Mouse (Mus musculus) testis, postnatal 14 days (tissue): Measurements from ENCODE around the gene Gigyf1.

Experiments
- DNase-seq: peaks from one replicate; pipeline ENCODE4 v3.0.0; 2021; ENCODE audit warnings: low spot score

Gigyf1 gene

GRCm38 (mm10) chr5:137518436-137518835, at the start of gene Gigyf1:
Gene Gigyf1, plus strand, starts transcription at chr5:137518548.
- DNase-seq: no peak

- no peak for DNase-seq
These were observed 46.0 kb upstream of the Gigyf1 start for GRCm38 (mm10) chr5:137472252-137472904.

- DNase-seq: no peak
These were observed 44.0 kb upstream of the Gigyf1 start for GRCm38 (mm10) chr5:137474351-137474750.

DNA sequence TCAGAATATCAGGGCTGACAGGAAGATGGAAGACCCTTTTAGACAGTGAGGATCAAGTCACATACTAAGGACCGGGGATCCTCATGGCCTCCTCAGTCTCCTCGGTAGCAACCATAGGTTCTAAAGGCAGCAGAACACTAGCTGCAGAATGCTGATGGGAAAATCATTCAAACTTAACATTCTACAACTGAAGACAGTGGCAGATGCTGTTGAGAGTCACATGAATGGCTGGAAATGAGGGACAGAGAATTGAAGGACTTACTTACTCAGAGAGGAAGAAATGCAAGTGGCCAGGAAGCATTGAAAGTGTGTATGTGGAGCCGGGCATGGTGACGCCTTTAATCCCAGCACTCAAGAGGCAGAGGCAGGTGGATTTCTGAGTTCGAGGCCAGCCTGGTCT, 41.4 kb upstream of the Gigyf1 start, which contains the start of gene Zan:
Gene Zan (minus strand): TSS at position 101 of the 400 bp plus-strand sequence.
- DNase-seq: no peak

DNA sequence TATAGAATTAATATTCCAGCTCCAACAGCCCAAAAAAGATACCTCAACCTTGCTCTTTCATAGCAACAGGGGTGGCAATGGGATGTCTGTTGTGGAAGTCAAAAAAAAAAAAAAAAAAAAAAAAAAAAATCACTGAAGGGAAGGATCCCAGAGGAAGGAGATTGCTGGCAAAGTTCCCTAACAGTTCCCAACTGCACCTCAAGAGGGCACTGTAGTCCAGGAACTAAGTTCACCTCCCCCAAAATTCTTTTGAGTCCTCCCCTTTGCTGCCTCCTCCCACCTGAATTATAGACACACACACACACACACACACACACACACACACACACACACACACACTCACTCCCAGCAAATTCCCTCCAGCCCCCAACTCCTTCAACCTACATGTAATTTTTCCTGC, 37.2 kb upstream of the Gigyf1 start:
- DNase-seq: peak; percentile 53

- DNase-seq: peak; percentile 31
These were observed 36.5 kb upstream of the Gigyf1 start for GRCm38 (mm10) chr5:137481897-137482296.

GRCm38 (mm10) chr5:137485071-137485850, 33.1 kb upstream of the Gigyf1 start:
- no peak for DNase-seq

DNA sequence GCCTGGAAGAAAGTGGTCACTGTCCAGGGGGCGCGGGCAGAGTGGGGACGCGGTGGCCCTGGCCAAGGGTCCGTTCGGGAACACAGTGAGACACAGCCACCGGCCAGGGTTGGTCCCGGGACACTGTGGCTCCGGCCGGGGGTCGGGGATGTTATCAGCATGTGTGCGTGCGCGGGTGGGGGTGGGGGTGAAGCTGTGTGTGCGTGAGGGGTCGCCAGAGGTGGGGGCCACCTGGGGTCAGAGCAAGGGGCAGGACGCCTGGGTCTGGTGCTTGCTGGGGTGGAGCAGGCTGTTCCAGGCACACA, 32.5 kb upstream of the Gigyf1 start:
- no peak for DNase-seq

DNA sequence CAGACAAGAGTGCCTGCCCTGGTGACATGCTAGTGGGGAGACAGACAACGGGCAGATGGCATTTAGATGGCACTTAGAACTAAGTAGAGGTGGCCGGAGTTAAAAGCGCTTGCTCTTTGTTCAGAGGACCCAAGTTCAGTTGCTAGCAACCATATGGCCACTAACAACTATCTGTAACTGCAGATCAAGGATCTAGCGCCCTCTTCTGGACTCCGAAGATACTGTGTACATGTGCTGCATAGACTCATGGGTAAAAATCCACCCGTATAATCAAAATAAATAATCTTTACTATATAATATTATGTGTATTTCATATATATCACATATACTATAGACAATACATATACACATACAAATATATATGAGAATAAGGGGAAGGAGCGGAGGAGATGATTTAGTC, 30.7 kb upstream of the Gigyf1 start:
- DNase-seq: no peak

DNA sequence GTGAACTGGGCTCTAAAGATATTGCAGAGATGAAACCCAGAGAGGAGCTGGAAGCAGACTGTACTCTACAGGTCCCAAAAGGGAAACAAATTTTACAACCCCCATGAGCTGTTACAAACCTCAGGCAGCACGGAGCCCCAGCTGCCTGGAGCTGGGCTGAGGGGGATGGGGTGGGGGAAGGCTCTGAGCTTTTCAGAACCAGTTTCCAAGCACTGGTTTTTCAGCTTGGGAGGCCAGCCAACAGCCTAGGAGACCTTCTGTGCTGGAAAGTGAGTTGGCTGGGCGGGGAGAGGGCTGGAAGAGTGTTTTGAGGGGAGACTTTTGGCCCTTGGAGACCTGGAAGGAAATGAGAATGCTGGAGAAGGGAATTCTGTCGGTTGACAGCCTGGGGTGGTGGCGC, 26.8 kb upstream of the Gigyf1 start:
- DNase-seq: peak; percentile 37

- no peak for DNase-seq
These were observed 24.5 kb upstream of the Gigyf1 start for GRCm38 (mm10) chr5:137493831-137494230.

GRCm38 (mm10) chr5:137500186-137500585, 18.2 kb upstream of the Gigyf1 start:
- no peak for DNase-seq

- peak; percentile 100 for DNase-seq
These were observed 16.4 kb upstream of the Gigyf1 start, which contains the start of gene Pop7 for GRCm38 (mm10) chr5:137501709-137502666. Gene Pop7, minus strand, starts transcription at chr5:137502518.

DNA sequence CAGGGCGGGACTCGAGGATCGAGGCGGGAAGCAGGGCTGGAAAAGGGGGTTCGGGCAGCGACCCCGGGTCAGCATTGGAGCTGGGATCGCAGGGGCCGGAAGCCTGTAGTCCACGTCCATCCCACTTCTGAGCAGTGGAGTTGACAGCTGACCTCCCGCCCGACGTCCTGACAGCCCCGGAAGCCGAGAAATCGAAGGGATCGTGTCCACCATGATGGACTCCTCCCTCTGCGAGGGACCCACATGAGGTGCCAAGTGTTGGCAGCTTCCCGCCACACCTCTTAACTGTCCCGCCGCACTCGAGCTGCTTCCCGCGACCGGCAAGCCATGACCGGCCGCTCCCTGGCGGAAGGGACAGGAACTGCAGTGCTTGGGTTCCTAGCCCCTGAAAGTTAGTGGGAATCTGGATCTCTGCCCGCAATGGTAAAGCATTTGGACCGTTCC, 15.7 kb upstream of the Gigyf1 start:
- no peak for DNase-seq

GRCm38 (mm10) chr5:137504041-137504440, 14.3 kb upstream of the Gigyf1 start:
- no peak for DNase-seq

- peak; percentile 80 for DNase-seq
These were observed 8.3 kb upstream of the Gigyf1 start for GRCm38 (mm10) chr5:137510014-137510501.

- DNase-seq: no peak
These were observed 7.6 kb upstream of the Gigyf1 start for GRCm38 (mm10) chr5:137510573-137511390.

DNA sequence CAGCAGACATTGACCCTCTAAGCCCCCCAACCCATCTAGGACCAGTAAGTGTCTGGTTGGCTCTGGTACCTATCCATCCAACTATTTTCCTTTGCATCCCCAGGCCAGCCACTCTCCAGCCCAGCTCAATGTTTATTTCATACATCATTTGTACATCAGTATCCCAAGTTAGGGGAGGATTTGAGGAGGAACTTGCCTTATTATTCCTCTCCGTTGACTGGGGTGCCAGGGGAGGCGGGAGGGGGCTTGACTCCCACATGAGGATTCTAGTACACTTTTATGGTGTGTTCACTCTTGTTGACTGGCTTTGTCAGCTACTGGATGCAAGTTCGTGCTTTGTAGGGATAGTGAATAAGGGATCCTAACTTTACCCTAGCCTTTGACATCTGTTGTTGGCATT, 6.6 kb upstream of the Gigyf1 start:
- no peak for DNase-seq

GRCm38 (mm10) chr5:137512847-137513794, 5.2 kb upstream of the Gigyf1 start:
- no peak for DNase-seq
